Mouse (Mus musculus) ES-Bruce4 (cell line): Measurements from ENCODE around the gene Hmgcl.

Experiments
- CTCF ChIP-seq: IDR thresholded peaks from one replicate; pipeline ENCODE4 v1.8.1; 2011; ENCODE audit warnings: low read depth, low read length
- EP300 ChIP-seq: IDR thresholded peaks from 2 replicates; pipeline ENCODE4 v1.6.1; 2011; ENCODE audit warnings: low read depth, low read length; ENCODE audit not compliant: insufficient read depth

GRCm38 (mm10) chr4:135899050-135899448 lies 47.2 kb upstream of the Hmgcl start:
- no peak for TF ChIP-seq CTCF
- no peak for TF ChIP-seq EP300
